Mouse (Mus musculus): ENCODE data around the gene Ttc39d. TPM values are rescaled to one million over a fixed set of nuclear protein-coding genes. Genes with fewer than 3 reads are reported as not detected.

Ttc39d gene
- total RNA-seq (2023): not detected

GRCm38 (mm10) chr17:80206671-80207581 is at the start of gene Ttc39d, which contains the start of gene Srsf7:
Ttc39d (plus strand) TSS chr17:80207460.
Srsf7 (minus strand) TSS chr17:80207307.

GRCm38 (mm10) chr17:80224326-80225116 is 17.3 kb downstream of the Ttc39d start, which contains the start of gene Gemin6:
Gemin6 (plus strand) TSS chr17:80224441.

Other genes starting within 250 kb of the Ttc39d start
- gene Hnrnpll, start 145.1 kb upstream of the Ttc39d start, total RNA-seq (2023): 10 to 100 TPM; 72.3 to 79.6 TPM
- gene Galm, start 80.0 kb upstream of the Ttc39d start, total RNA-seq (2023): 10 to 100 TPM; 12.4 to 14.5 TPM
- gene Srsf7, start 153 bp upstream of the Ttc39d start, total RNA-seq (2023): 100 to 1,000 TPM; 140 to 148 TPM
- 1 to 10 TPM; 1.9 to 2.1 TPM for gene Gemin6, start 17.0 kb downstream of the Ttc39d start, total RNA-seq (2023)
- gene Morn2, start 82.7 kb downstream of the Ttc39d start, total RNA-seq (2023): 1 to 10 TPM in 1 of 2 experiments, not detected in 1; 1.4 TPM
- gene Dhx57, start 83.0 kb downstream of the Ttc39d start, total RNA-seq (2023): 10 to 100 TPM; 10.2 to 12.0 TPM
- gene Arhgef33, start 99.9 kb downstream of the Ttc39d start, total RNA-seq (2023): not detected
- gene Gm10190, start 166.1 kb downstream of the Ttc39d start, total RNA-seq (2023): not detected